Mouse (Mus musculus) limb, embryonic 15.5 days (tissue): ENCODE measurements around the gene Vtcn1. TPM values are rescaled to one million over a fixed set of nuclear protein-coding genes. Genes with fewer than 3 reads are reported as not detected.

ENCODE experiments used
- ATAC-seq: fragments of 200-750 bp; cut with Nextera tagmentation; 2 replicates; pipeline ENCODE4 v1.8.0; 2017; ENCODE audit warnings: low read depth, moderate TSS enrichment; ENCODE audit not compliant: insufficient number of reproducible peaks, low FRiP score, low TSS enrichment
- H3K27ac ChIP-seq: fragments of 300-500 bp; sonication (generic); 2 replicates; pipeline ENCODE4 v1.5.1; 2015; ENCODE audit warnings: moderate library complexity, mild to moderate bottlenecking, inconsistent platforms
- H3K27me3 ChIP-seq: fragments of 300-500 bp; sonication (generic); 2 replicates; pipeline ENCODE4 v1.6.1; 2015; ENCODE audit warnings: inconsistent platforms
- H3K36me3 ChIP-seq: fragments of 300-500 bp; sonication (generic); 2 replicates; pipeline ENCODE4 v1.6.1; 2015; ENCODE audit warnings: inconsistent platforms
- H3K4me1 ChIP-seq: fragments of 300-500 bp; sonication (generic); 2 replicates; pipeline ENCODE4 v1.6.1; 2015; ENCODE audit warnings: inconsistent platforms
- H3K4me2 ChIP-seq: fragments of 300-500 bp; sonication (generic); 2 replicates; pipeline ENCODE4 v1.6.1; 2015; ENCODE audit warnings: mild to moderate bottlenecking, inconsistent platforms
- H3K4me3 ChIP-seq: fragments of 300-500 bp; sonication (generic); 2 replicates; pipeline ENCODE4 v1.5.1; 2015; ENCODE audit warnings: mild to moderate bottlenecking, inconsistent platforms
- H3K9ac ChIP-seq: fragments of 300-500 bp; sonication (generic); 2 replicates; pipeline ENCODE4 v1.6.1; 2015; ENCODE audit warnings: inconsistent platforms
- H3K9me3 ChIP-seq: fragments of 300-500 bp; sonication (generic); 2 replicates; pipeline ENCODE4 v1.6.1; 2016; ENCODE audit warnings: inconsistent platforms
- WGBS: fragments of 180-500 bp; shearing (Covaris S2); methylation state at CpG from one replicate; pipeline ENCODE4 v1.1.7; 2015; 5-methylcytosine and 5-hydroxymethylcytosine counted together
- polyA plus RNA-seq: library from polyadenylated mRNA; unstranded; fragments of >200 nt; fragmentation: Nextera tagmentation; extraction: Ambion mirVana; gene quantifications from 2 replicates; pipeline ENCODE4 v1.2.1, GENCODE M21; 2015

The Vtcn1 gene
- polyA plus RNA-seq, 1 experiment from 2014 or later = 0.10 TPM

DNA sequence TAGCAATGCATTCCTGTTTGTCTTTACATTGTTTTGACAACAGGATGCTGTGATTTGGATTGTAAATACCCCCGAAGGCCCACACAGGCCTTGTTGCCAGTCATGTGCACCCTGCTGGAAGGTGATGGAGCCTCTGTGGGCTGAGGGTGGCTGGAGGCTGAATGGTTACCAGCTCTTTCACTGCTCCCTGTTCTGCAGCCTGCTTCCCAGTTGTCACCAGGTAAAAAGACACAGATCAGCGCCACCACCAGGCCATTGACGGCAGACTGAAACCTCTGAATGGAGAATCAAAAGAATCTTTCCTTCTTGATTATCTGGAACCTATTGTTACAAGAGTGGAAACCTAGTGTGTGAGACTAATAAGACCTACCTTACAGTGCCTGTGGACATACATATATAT is 81.7 kb downstream of the Vtcn1 start:
- Histone ChIP-seq H3K27ac (no peak overlapping the region), H3K4me1 (peaks cover 12% of the 10 kb centered on the region; the same call in 1 of the 2 replicates), H3K9ac (no peak overlapping the region), H3K36me3 (no peaks in the 10 kb centered on the region), H3K4me3 (no peak overlapping the region), H3K27me3 (no peaks in the 10 kb centered on the region), H3K9me3 (no peaks in the 10 kb centered on the region), H3K4me2 (no peak overlapping the region)
- WGBS = 30% methylated on average over 3 of the region's 3 CpGs
- ATAC-seq = no peak

DNA sequence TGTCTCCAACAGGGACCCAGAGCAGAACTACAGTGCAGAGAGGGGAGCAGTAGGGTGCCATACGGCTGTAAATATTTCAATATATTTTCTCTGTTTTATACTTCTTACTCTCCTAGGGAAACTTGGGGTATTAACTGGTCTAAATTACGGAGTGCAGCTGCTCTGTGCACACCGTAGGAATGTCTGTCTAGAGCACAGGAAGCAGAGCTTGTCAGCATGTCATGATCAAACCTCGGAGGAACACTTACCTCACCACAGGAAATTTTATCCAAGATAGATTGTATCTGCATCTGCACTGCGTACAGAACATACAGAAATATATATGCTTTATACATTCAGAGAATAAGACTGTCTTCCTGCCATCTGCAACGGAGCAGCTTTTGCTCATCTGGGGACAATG is 83.3 kb downstream of the Vtcn1 start:
- H3K27ac ChIP-seq = no peak overlapping the region
- no peak overlapping the region for H3K9ac ChIP-seq
- H3K4me1 ChIP-seq = peaks cover 14% of the 10 kb centered on the region; the same call in 1 of the 2 replicates
- H3K4me2 ChIP-seq = no peak overlapping the region
- no peaks in the 10 kb centered on the region for H3K27me3 ChIP-seq
- H3K4me3 ChIP-seq = no peak overlapping the region
- no peaks in the 10 kb centered on the region for H3K36me3 ChIP-seq
- H3K9me3 ChIP-seq = no peaks in the 10 kb centered on the region
- no peak for ATAC-seq
- 27% methylated on average over 6 of the region's 6 CpGs for WGBS

DNA sequence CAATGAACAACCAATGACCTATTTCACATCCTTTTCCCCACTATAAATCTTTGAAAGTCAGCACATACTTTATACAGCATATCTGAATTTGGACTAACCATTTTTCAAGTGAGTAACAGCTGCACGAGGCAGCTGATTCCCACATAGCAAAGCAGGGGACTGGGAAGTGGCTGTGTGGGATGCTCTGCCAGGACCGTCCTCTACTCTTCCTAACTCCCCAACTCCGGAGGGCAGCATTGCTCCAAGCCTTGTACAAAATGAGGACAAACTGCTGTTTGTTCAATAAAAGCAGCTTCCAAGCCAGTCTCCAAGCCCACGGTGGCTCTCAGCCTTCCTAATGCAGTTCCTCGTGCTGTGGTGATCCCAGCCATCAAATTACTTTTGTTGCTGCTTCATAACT is 85.4 kb downstream of the Vtcn1 start:
- Histone ChIP-seq H3K27me3 (no peaks in the 10 kb centered on the region), H3K36me3 (no peaks in the 10 kb centered on the region), H3K4me1 (peaks cover 14% of the 10 kb centered on the region; the same call in 1 of the 2 replicates), H3K9ac (no peak overlapping the region), H3K27ac (no peak overlapping the region), H3K4me2 (no peak overlapping the region), H3K4me3 (no peak overlapping the region), H3K9me3 (no peaks in the 10 kb centered on the region)
- 36% methylated on average over 5 of the region's 5 CpGs for WGBS
- ATAC-seq = no peak

DNA sequence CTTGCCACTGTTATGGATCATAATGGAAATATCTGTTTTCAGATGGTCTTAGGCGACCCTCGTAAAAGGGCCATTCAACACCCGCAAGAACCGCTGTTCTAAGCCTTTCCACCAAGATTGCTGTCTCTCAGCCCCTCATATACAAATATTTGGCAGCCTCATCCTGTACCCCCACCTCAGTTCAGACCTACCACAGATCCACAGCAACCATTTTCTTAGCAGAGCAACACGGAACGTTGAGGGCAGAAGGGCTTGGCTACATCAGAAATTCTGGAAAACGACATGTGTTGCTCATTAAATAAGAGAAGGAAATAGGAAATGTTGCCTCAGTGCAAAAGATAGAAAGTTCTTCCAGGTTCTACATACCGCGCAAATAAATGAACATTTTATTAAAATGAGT is 85.8 kb downstream of the Vtcn1 start:
- Histone ChIP-seq H3K4me2 (no peak overlapping the region), H3K27ac (no peak overlapping the region), H3K9ac (no peak overlapping the region), H3K9me3 (no peaks in the 10 kb centered on the region), H3K4me1 (peaks cover 14% of the 10 kb centered on the region; the same call in 1 of the 2 replicates), H3K27me3 (no peaks in the 10 kb centered on the region), H3K4me3 (no peak overlapping the region), H3K36me3 (no peaks in the 10 kb centered on the region)
- ATAC-seq = no peak
- 43% methylated on average over 9 of the region's 9 CpGs for WGBS

DNA sequence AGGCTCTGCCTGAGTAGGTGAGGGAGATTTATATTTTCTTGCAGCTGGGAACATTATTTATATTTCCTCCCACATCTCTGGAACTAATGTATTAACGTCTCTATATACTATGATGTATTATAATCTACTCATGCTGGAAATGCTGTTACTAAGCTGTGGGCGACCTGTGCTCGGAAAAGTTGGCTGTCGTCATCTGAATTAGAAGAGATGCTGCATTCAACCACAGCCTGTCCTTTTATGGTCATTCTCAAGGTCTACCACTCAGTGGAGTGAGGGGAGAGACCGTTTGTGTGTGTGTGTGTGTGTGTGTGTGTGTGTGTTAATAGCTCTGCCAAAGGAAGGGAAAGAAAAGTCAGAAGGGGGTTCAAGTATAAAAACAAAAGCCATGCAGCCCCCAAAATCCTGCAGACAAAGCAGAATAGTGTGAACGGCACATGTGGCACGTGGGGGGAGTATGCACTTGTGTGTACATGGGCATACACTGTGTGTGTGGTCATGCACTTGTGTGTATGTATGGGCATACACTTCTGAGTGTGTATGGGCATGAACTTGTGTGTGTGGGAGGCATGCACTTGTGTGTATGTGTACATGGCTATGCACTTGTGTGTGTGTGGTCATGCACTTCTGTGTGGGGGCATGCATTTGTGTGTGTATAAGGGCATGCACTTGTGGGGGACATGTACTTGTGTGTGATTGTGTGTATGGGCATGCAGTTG is 86.4 kb downstream of the Vtcn1 start:
- no peaks in the 10 kb centered on the region for H3K27me3 ChIP-seq
- H3K36me3 ChIP-seq = no peaks in the 10 kb centered on the region
- ATAC-seq = peak; percentile 8; the same call in 1 of the 2 replicates
- no peak overlapping the region for H3K9ac ChIP-seq
- peaks cover 14% of the 10 kb centered on the region; the same call in 1 of the 2 replicates for H3K4me1 ChIP-seq
- H3K4me3 ChIP-seq = no peak overlapping the region
- 41% methylated on average over 7 of the region's 7 CpGs for WGBS
- no peaks in the 10 kb centered on the region for H3K9me3 ChIP-seq
- no peak overlapping the region for H3K27ac ChIP-seq
- no peak overlapping the region for H3K4me2 ChIP-seq

DNA sequence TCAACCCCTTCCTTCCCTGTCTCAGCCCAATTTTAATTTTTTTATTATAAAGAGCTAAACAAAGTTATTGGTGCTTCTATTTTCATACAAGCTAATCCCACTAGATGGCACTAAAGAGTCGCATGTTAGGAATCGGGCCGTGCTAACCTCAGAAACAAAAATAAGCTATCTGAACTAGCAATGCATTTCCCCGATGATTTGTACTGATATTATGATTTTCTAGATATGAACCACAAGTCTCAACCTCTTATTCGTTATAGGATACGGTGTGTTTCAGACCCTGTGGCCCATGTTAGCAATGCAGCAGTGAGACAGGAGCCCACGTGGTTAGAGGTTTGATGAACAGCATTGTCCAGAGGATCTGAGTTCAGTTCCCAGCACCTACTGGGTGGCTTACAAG is 91.6 kb downstream of the Vtcn1 start:
- Histone ChIP-seq H3K4me3 (no peak overlapping the region), H3K4me2 (no peak overlapping the region), H3K9ac (no peak overlapping the region), H3K27ac (no peak overlapping the region), H3K4me1 (peaks cover 3% of the 10 kb centered on the region; the same call in 1 of the 2 replicates), H3K9me3 (no peaks in the 10 kb centered on the region), H3K36me3 (no peaks in the 10 kb centered on the region), H3K27me3 (no peaks in the 10 kb centered on the region)
- WGBS = 18% methylated on average over 7 of the region's 7 CpGs
- ATAC-seq = no peak

DNA sequence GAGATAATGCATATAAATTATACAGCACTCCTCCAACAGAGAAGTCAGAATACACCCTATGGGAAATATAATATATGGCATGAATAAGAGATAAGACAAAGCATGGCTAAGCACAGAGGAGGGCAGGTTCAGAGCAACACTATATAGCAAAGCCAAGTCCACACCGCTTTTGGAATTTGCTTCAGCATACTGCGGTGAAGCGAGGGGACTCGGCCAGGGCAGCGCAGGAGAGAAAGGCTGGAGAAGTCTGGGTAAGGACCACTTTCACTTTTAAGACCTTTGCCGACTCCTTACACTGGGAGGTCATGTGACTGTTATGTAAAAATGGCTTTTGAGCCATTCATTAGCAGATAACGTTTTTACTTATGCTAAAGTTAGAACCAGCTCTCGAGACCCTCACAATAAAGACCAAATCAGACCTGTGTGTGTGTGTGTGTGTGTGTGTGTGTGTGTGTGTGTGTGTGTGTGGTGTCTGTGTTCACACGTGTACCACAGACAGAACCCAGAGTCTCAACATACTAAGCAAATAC is 95.4 kb downstream of the Vtcn1 start:
- WGBS = 81% methylated on average over 9 of the region's 9 CpGs
- Histone ChIP-seq H3K27me3 (no peaks in the 10 kb centered on the region), H3K9ac (no peak overlapping the region), H3K4me3 (no peak overlapping the region), H3K4me1 (peaks cover 27% of the 10 kb centered on the region), H3K36me3 (no peaks in the 10 kb centered on the region), H3K4me2 (no peak overlapping the region), H3K9me3 (no peaks in the 10 kb centered on the region), H3K27ac (no peak overlapping the region)
- no peak for ATAC-seq

DNA sequence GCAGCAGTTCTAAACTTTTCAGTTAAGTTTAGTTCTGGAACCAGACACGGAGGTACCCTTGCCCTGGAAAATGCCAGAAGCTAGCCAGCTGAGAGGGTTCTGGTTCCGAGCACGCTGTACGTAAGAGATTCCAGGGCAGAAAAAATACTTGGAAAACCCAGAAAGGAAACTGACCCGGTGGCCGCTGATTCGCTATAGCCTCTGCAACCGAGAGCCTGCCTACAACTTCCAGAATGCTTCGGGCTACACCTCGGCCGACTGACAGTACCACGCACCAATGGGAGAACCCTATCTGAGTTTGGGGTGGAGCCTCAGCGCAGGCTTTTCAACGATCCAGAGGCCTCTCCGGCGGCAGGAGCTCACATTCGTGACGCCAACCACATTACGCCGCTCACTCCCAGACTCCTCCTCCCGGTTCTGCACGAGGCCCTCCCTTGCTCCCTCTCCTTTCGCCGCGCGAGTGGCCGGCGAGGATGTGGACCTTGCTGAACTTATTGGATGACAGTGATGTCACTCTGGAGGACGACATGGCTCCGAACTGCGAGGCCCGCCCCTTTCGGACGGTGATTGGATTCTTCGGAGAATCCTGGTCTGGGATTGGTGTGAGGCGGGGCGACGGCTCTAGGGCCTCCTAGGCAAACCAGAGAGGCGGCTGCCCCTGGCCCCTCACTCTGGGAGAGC is 96.7 kb downstream of the Vtcn1 start, which contains the start of gene Trim45:
TSS of gene Trim45 (plus strand) at position 378 of the 681 bp plus-strand sequence.
- peak; percentile 99 for ATAC-seq
- Histone ChIP-seq H3K4me1 (peaks cover 34% of the 10 kb centered on the region), H3K9me3 (no peaks in the 10 kb centered on the region)

DNA sequence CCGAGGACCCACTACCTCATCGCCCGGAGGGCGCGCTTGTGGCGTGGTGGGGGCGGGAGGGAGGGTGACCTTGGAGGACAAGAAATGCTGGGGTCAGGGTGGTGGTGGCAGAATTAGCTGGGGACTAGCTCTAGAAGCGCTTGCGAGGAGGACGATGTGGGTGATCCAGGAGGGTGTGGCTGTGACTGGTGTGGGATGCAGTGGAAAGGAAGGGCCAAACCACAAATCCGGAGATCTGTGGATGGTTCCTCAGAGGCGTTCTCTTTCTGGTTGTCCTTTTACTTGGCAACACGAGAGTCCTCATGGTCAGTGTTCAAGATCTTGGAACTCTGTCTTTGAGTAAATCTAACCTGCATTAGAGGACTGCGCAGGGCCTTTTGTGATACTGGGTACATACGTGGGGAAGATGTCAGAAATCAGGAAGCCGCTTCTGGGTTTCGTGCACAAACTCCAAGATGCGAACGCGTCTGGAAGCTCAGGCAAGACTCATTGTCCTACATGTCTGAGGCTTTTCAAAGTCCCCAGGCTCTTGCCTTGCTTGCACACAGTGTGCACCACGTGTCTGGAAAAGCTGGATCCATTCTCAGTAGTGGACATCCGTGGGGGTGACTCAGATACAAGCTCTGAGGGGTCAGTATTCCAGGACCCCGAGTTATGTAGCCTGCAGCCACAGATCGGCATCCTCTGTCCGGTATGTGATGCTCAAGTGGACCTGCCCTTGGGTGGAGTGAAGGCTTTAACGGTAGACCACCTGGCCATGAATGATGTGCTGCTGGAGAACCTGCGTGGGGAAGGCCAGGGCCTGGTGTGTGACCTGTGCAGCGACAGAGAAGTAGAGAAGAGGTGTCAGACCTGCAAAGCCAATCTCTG is 97.5 kb downstream of the Vtcn1 start:
- ATAC-seq = peak; percentile 41
- 36% methylated on average over 28 of the region's 28 CpGs for WGBS

More for the DNA sequence above, 96.7 kb downstream of the Vtcn1 start, which contains the start of gene Trim45:
- 0% methylated on average over 39 of the region's 39 CpGs for WGBS
- peak within 1 kb of the TSS; percentile 86 for H3K27ac ChIP-seq
- H3K36me3 ChIP-seq = no peaks in the 10 kb centered on the region
- H3K4me3 ChIP-seq = peak within 1 kb of the TSS; percentile 61
- H3K4me2 ChIP-seq = peak within 1 kb of the TSS; percentile 63
- H3K27me3 ChIP-seq = no peaks in the 10 kb centered on the region
- peak within 1 kb of the TSS; percentile 56 for H3K9ac ChIP-seq

DNA sequence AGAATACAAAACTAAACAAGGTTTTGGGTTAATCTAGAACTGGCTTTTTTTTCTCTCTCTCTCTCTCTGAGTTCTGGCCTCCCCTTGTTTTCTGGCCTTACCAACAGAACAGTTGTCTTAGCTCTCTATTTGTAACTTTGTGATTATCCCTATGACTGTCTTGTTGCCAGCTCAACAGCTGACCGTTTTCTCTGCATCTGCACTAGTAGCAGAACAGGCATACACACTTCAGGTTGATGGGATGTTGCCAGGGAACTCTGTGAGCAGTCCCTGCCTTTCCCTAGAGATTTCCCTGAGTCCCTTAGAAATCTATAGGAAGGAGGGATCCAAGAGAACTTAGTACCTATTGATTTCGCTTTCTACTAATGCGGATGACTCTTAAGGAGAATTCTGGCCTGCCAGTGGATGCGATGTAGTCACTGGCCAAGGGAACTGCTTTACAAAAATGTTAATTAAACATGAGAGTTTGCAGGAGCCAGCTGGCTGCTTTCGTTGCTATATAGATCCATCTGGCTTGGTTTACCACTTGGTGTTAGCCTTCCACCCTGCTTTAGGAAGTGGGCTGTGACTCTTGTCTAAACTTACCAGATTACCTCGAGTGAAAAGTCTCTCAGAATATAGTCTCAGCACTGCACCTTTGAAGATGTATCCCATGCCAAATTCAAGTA is 98.9 kb downstream of the Vtcn1 start:
- ATAC-seq = no peak
- Histone ChIP-seq H3K36me3 (peaks cover 13% of the 10 kb centered on the region), H3K4me3 (no peak overlapping the region), H3K27ac (no peak overlapping the region), H3K27me3 (no peaks in the 10 kb centered on the region), H3K4me2 (no peak overlapping the region), H3K9ac (no peak overlapping the region), H3K4me1 (peaks cover 34% of the 10 kb centered on the region), H3K9me3 (no peaks in the 10 kb centered on the region)
- WGBS = 68% methylated on average over 6 of the region's 6 CpGs

More for the DNA sequence above, 97.5 kb downstream of the Vtcn1 start:
- no peaks in the 10 kb centered on the region for H3K27me3 ChIP-seq
- peak overlapping the region; percentile 58 for H3K4me2 ChIP-seq
- peak overlapping the region; percentile 61 for H3K4me3 ChIP-seq
- peak overlapping the region; percentile 76; the same call in 1 of the 2 replicates for H3K27ac ChIP-seq
- H3K36me3 ChIP-seq = 0 out of 2 replicates have a peak, but pooled peaks cover 1% of the 10 kb centered on the region
- no peaks in the 10 kb centered on the region for H3K9me3 ChIP-seq
- H3K9ac ChIP-seq = peak overlapping the region; percentile 56
- H3K4me1 ChIP-seq = peaks cover 34% of the 10 kb centered on the region

DNA sequence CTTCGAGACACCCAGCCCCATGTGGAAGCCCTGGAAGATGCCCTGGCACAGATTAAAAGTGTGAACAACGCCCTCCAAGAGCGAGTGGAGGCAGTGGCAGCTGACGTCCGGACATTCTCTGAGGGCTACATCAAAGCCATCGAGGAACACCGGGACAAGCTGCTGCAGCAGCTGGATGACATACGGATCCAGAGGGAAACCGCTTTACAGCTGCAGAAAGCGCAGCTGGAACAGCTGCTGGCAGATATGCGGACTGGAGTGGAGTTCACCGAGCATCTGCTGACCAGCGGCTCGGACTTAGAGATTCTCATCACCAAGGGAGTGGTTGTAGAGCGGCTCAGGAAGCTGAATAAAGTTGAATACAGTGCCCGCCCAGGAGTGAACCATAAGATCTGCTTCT is 99.9 kb downstream of the Vtcn1 start:
- Histone ChIP-seq H3K4me2 (0 out of 2 replicates have a peak overlapping the region, but pooled peaks have one; percentile 17), H3K4me3 (no peak overlapping the region), H3K27ac (no peak overlapping the region), H3K9me3 (no peaks in the 10 kb centered on the region), H3K9ac (no peak overlapping the region), H3K4me1 (peaks cover 34% of the 10 kb centered on the region), H3K27me3 (no peaks in the 10 kb centered on the region), H3K36me3 (peaks cover 19% of the 10 kb centered on the region)
- ATAC-seq = no peak
- 46% methylated on average over 16 of the region's 16 CpGs for WGBS
